Mouse (Mus musculus) forebrain, embryonic 11.5 days (tissue): Measurements from ENCODE around the gene Tmod1. TPM values are rescaled to one million over a fixed set of nuclear protein-coding genes. Genes with fewer than 3 reads are reported as not detected.

Source experiments
- ATAC-seq: fragments of 200-750 bp; cut with Nextera tagmentation; replicated peaks from 2 replicates; pipeline ENCODE4 v1.8.0; 2017; ENCODE audit warnings: moderate TSS enrichment; ENCODE audit not compliant: low FRiP score
- DNase-seq: peaks from one replicate; pipeline ENCODE4 v3.0.0-alpha.2; 2017; ENCODE audit warnings: low spot score
- H3K27ac ChIP-seq: fragments of 300-500 bp; sonication (generic); 2 replicates; pipeline ENCODE4 v1.5.1; 2014; ENCODE audit warnings: low read depth, low read length
- H3K27me3 ChIP-seq: fragments of 300-500 bp; sonication (generic); 2 replicates; pipeline ENCODE4 v1.6.1; 2014; ENCODE audit warnings: mild to moderate bottlenecking, low read length, mixed read lengths; ENCODE audit not compliant: control insufficient read depth, insufficient read depth
- H3K36me3 ChIP-seq: fragments of 300-500 bp; sonication (generic); 2 replicates; pipeline ENCODE4 v1.6.1; 2014; ENCODE audit warnings: mild to moderate bottlenecking, low read length, moderate library complexity, mixed read lengths; ENCODE audit not compliant: control insufficient read depth, insufficient read depth
- H3K4me1 ChIP-seq: fragments of 300-500 bp; sonication (generic); replicated peaks from 2 replicates; pipeline ENCODE4 v1.6.1; 2014; ENCODE audit warnings: low read length, mixed read lengths; ENCODE audit not compliant: control insufficient read depth, insufficient read depth
- H3K4me2 ChIP-seq: fragments of 300-500 bp; sonication (generic); 2 replicates; pipeline ENCODE4 v1.6.1; 2014; ENCODE audit warnings: low read depth, mild to moderate bottlenecking, low read length, moderate library complexity, mixed read lengths; ENCODE audit not compliant: severe bottlenecking
- H3K4me3 ChIP-seq: fragments of 300-500 bp; sonication (generic); 2 replicates; pipeline ENCODE4 v1.5.1; 2014; ENCODE audit warnings: low read depth, low read length
- H3K9ac ChIP-seq: fragments of 300-500 bp; sonication (generic); 2 replicates; pipeline ENCODE4 v1.6.1; 2014; ENCODE audit warnings: low read length
- H3K9me3 ChIP-seq: fragments of 300-500 bp; sonication (generic); 2 replicates; pipeline ENCODE4 v1.6.1; 2016; ENCODE audit warnings: low read length, mixed read lengths; ENCODE audit not compliant: control insufficient read depth
- WGBS: fragments of 180-500 bp; shearing (Covaris S2); extraction: QIAGEN DNeasy Blood & Tissue Kit; methylation state at CpG from one replicate; pipeline ENCODE4 v1.1.7; 2014; 5-methylcytosine and 5-hydroxymethylcytosine counted together
- polyA plus RNA-seq: library from polyadenylated mRNA; unstranded; fragments of >200 nt; fragmentation: Nextera tagmentation; extraction: Ambion mirVana; gene quantifications from 2 replicates; pipeline ENCODE4 v1.2.1, GENCODE M21; 2014

The Tmod1 gene
- polyA plus RNA-seq, 1 experiment from 2014 or later, result 2.6 TPM

GRCm38 (mm10) chr4:46101211-46101711 is 62.5 kb downstream of the Tmod1 start:
- Histone ChIP-seq H3K4me3 (no peak overlapping the region), H3K27me3 (no peaks in the 10 kb centered on the region)

GRCm38 (mm10) chr4:46102078-46102769 is 63.5 kb downstream of the Tmod1 start:
- no peak for DNase-seq
- Histone ChIP-seq H3K4me2 (no peak overlapping the region), H3K4me1 (no peaks in the 10 kb centered on the region), H3K9ac (no peak overlapping the region), H3K27me3 (no peaks in the 10 kb centered on the region), H3K9me3 (no peaks in the 10 kb centered on the region), H3K36me3 (no peaks in the 10 kb centered on the region), H3K27ac (no peak overlapping the region), H3K4me3 (no peak overlapping the region)
- 93% methylated on average over 10 of the region's 10 CpGs for WGBS
- ATAC-seq, result no peak

More at GRCm38 (mm10) chr4:46101211-46101711, 62.5 kb downstream of the Tmod1 start:
- no peak for DNase-seq
- no peaks in the 10 kb centered on the region for H3K9me3 ChIP-seq
- WGBS, result 55% methylated on average over 14 of the region's 14 CpGs
- no peak overlapping the region for H3K27ac ChIP-seq
- no peak overlapping the region for H3K9ac ChIP-seq
- no peaks in the 10 kb centered on the region for H3K36me3 ChIP-seq
- no peak overlapping the region for H3K4me2 ChIP-seq
- H3K4me1 ChIP-seq, result no peaks in the 10 kb centered on the region
- ATAC-seq, result no peak

GRCm38 (mm10) chr4:46110084-46110483 is 71.3 kb downstream of the Tmod1 start:
- DNase-seq, result no peak
- 91% methylated on average over 8 of the region's 8 CpGs for WGBS

GRCm38 (mm10) chr4:46111361-46111760 is 72.6 kb downstream of the Tmod1 start:
- Histone ChIP-seq H3K4me1 (no peaks in the 10 kb centered on the region), H3K36me3 (peaks cover 3% of the 10 kb centered on the region; the same call in 1 of the 2 replicates), H3K4me3 (no peak overlapping the region), H3K4me2 (no peak overlapping the region), H3K27ac (no peak overlapping the region), H3K27me3 (no peaks in the 10 kb centered on the region), H3K9me3 (no peaks in the 10 kb centered on the region), H3K9ac (no peak overlapping the region)
- no peak for ATAC-seq
- DNase-seq, result no peak
- 81% methylated on average over 3 of the region's 3 CpGs for WGBS

More at GRCm38 (mm10) chr4:46110084-46110483, 71.3 kb downstream of the Tmod1 start:
- Histone ChIP-seq H3K36me3 (no peaks in the 10 kb centered on the region; the same call in 1 of the 2 replicates), H3K9me3 (no peaks in the 10 kb centered on the region), H3K4me2 (no peak overlapping the region), H3K9ac (no peak overlapping the region), H3K4me3 (no peak overlapping the region), H3K4me1 (no peaks in the 10 kb centered on the region), H3K27me3 (no peaks in the 10 kb centered on the region), H3K27ac (no peak overlapping the region)
- no peak for ATAC-seq

- Histone ChIP-seq H3K36me3 (peaks cover 17% of the 10 kb centered on the region; the same call in 1 of the 2 replicates), H3K4me3 (no peak overlapping the region), H3K27ac (no peak overlapping the region), H3K4me2 (no peak overlapping the region), H3K27me3 (no peaks in the 10 kb centered on the region), H3K4me1 (no peaks in the 10 kb centered on the region), H3K9ac (no peak overlapping the region), H3K9me3 (no peaks in the 10 kb centered on the region)
- DNase-seq (no peak), ATAC-seq (no peak)
- 80% methylated on average over 1 of the region's 1 CpGs for WGBS
Observed at GRCm38 (mm10) chr4:46115308-46115707, 76.6 kb downstream of the Tmod1 start.

- no peak overlapping the region for H3K4me3 ChIP-seq
- H3K27me3 ChIP-seq, result no peaks in the 10 kb centered on the region
- no peaks in the 10 kb centered on the region for H3K9me3 ChIP-seq
- WGBS, result 90% methylated on average over 10 of the region's 10 CpGs
- ATAC-seq (no peak), DNase-seq (no peak)
- no peak overlapping the region for H3K27ac ChIP-seq
- H3K9ac ChIP-seq, result no peak overlapping the region
- no peak overlapping the region for H3K4me2 ChIP-seq
- no peaks in the 10 kb centered on the region for H3K4me1 ChIP-seq
- peaks cover 17% of the 10 kb centered on the region; the same call in 1 of the 2 replicates for H3K36me3 ChIP-seq
Observed at GRCm38 (mm10) chr4:46116544-46117175, 77.9 kb downstream of the Tmod1 start.

GRCm38 (mm10) chr4:46117536-46117935 is 78.8 kb downstream of the Tmod1 start:
- H3K4me1 ChIP-seq, result no peaks in the 10 kb centered on the region
- peaks cover 17% of the 10 kb centered on the region; the same call in 1 of the 2 replicates for H3K36me3 ChIP-seq
- WGBS, result 97% methylated on average over 4 of the region's 4 CpGs
- H3K27me3 ChIP-seq, result no peaks in the 10 kb centered on the region
- H3K4me2 ChIP-seq, result no peak overlapping the region
- H3K9me3 ChIP-seq, result no peaks in the 10 kb centered on the region
- no peak overlapping the region for H3K4me3 ChIP-seq
- ATAC-seq (no peak), DNase-seq (no peak)
- no peak overlapping the region for H3K9ac ChIP-seq
- no peak overlapping the region for H3K27ac ChIP-seq

- Histone ChIP-seq H3K27me3 (no peaks in the 10 kb centered on the region), H3K4me1 (no peaks in the 10 kb centered on the region), H3K27ac (no peak overlapping the region), H3K36me3 (peaks cover 20% of the 10 kb centered on the region; the same call in 1 of the 2 replicates), H3K4me2 (no peak overlapping the region), H3K9ac (no peak overlapping the region), H3K9me3 (no peaks in the 10 kb centered on the region), H3K4me3 (no peak overlapping the region)
- ATAC-seq (no peak), DNase-seq (no peak)
- WGBS, result 91% methylated on average over 14 of the region's 14 CpGs
Observed at GRCm38 (mm10) chr4:46119514-46120094, 80.9 kb downstream of the Tmod1 start.
